Mouse (Mus musculus) heart, postnatal 4 days (tissue): ENCODE results near the gene Tlnrd1. TPM values are rescaled to one million over a fixed set of nuclear protein-coding genes. Genes with fewer than 3 reads are reported as not detected.

Experiments
- DNase-seq: peaks from one replicate; pipeline ENCODE4 v3.0.0; 2021
- total RNA-seq, 2 experiments: library from RNA; stranded (reverse); gene quantifications; 2 replicates each; pipeline ENCODE4 v1.2.3; 2021

Gene Tlnrd1
- total RNA-seq, 2 experiments from 2014 or later, result 31.7 to 33.4 TPM

GRCm38 (mm10) chr7:83842486-83843259, 41.4 kb downstream of the Tlnrd1 start:
- DNase-seq, result no peak

GRCm38 (mm10) chr7:83840076-83840475, 44.0 kb downstream of the Tlnrd1 start:
- DNase-seq, result no peak

GRCm38 (mm10) chr7:83838525-83839224, 45.4 kb downstream of the Tlnrd1 start:
- DNase-seq, result no peak

Other genes with a start within 250 kb of the Tlnrd1 start
- 1 to 10 TPM; 4.5 to 5.5 TPM for gene Il16, start 138.6 kb downstream of the Tlnrd1 start, total RNA-seq
- under 1 TPM; 0.52 to 0.65 TPM for gene Cfap161, start 89.4 kb downstream of the Tlnrd1 start, total RNA-seq
- 10 to 100 TPM; 57.8 to 61.1 TPM for gene Mesd, start 161 bp upstream of the Tlnrd1 start, total RNA-seq
- 1 to 10 TPM; 2.0 to 2.6 TPM for gene Cemip, start 202.2 kb upstream of the Tlnrd1 start, total RNA-seq